Mouse (Mus musculus): ENCODE measurements around the gene Rrp36. TPM values are rescaled to one million over a fixed set of nuclear protein-coding genes. Genes with fewer than 3 reads are reported as not detected.

Gene Rrp36
- total RNA-seq, 1 experiment = 57.0 TPM

- TF ChIP-seq MAFK (IDR thresholded peaks at IDR 0.05; ENCODE audit: insufficient read depth, low read depth, low read length) = no peak
- TF ChIP-seq ZC3H11A (IDR thresholded peaks at IDR 0.05; ENCODE audit: borderline replicate concordance, low read depth, low read length) = no peak
- no peak for TF ChIP-seq HCFC1 (IDR thresholded peaks at IDR 0.05; ENCODE audit: borderline replicate concordance, insufficient read depth, low read length)
- no peak for TF ChIP-seq CHD2 (IDR thresholded peaks at IDR 0.05; ENCODE audit: low read depth, low read length)
- no peak for TF ChIP-seq ZNF384 (IDR thresholded peaks at IDR 0.05; ENCODE audit: low read depth, low read length)
- H3K36me3 ChIP-seq (ENCODE audit: control insufficient read depth, insufficient read depth, low read length, poor library complexity, severe bottlenecking) = peaks cover 31% of the 10 kb centered on the region; the same call in 1 of the 2 replicates
- H3K9ac ChIP-seq (ENCODE audit: insufficient read depth, low read depth, low read length, poor library complexity, severe bottlenecking) = peak overlapping the region; percentile 63; the same call in 1 of the 2 replicates
- in situ Hi-C loops (cut with MboI; ENCODE audit: low sequenced_read_pairs in 2 of 2, unreplicated experiment in 2 of 2) = no loop called here
- no peak overlapping the region for H3K27ac ChIP-seq (ENCODE audit: insufficient read depth, low read depth, low read length, poor library complexity, severe bottlenecking)
- peak overlapping the region in 1 of 2 experiments; percentile 67; a peak in 1 of 4 replicates for H3K4me3 ChIP-seq (ENCODE audit: insufficient read depth in 1 of 2, low read depth in 1 of 2, low read length in 2 of 2, poor library complexity in 1 of 2, severe bottlenecking in 1 of 2)
- peaks cover 8 to 13% of the 10 kb centered on the region in 2 experiments; a peak in 3 of 4 replicates for H3K4me1 ChIP-seq (ENCODE audit: control insufficient read depth in 2 of 2, insufficient read depth in 2 of 2, low read length in 2 of 2, poor library complexity in 1 of 2)
- DNase-seq (ENCODE audit: low read depth, low spot score) = no peak
- no peaks in the 10 kb centered on the region for H3K9me3 ChIP-seq (ENCODE audit: control insufficient read depth, insufficient read depth, low read depth, low read length)
Observed at GRCm38 (mm10) chr17:46651755-46652547, 22.2 kb downstream of the Rrp36 start.

- DNase-seq (ENCODE audit: low read depth, low spot score) = no peak
- Histone ChIP-seq H3K27ac (ENCODE audit: insufficient read depth, low read depth, low read length, poor library complexity, severe bottlenecking) (no peak overlapping the region), H3K4me3 (ENCODE audit: insufficient read depth in 1 of 2, low read depth in 1 of 2, low read length in 2 of 2, poor library complexity in 1 of 2, severe bottlenecking in 1 of 2) (peak overlapping the region; percentile 67 to 82), H3K9me3 (ENCODE audit: control insufficient read depth, insufficient read depth, low read depth, low read length) (no peaks in the 10 kb centered on the region), H3K36me3 (ENCODE audit: control insufficient read depth, insufficient read depth, low read length, poor library complexity, severe bottlenecking) (peaks cover 30% of the 10 kb centered on the region; the same call in 1 of the 2 replicates), H3K9ac (ENCODE audit: insufficient read depth, low read depth, low read length, poor library complexity, severe bottlenecking) (peak overlapping the region; percentile 63), H3K4me1 (ENCODE audit: control insufficient read depth in 2 of 2, insufficient read depth in 2 of 2, low read length in 2 of 2, poor library complexity in 1 of 2) (peaks cover 10 to 15% of the 10 kb centered on the region in 2 experiments; a peak in 3 of 4 replicates)
- no peak for TF ChIP-seq HCFC1 (IDR thresholded peaks at IDR 0.05; ENCODE audit: borderline replicate concordance, insufficient read depth, low read length)
- no peak for TF ChIP-seq CHD2 (IDR thresholded peaks at IDR 0.05; ENCODE audit: low read depth, low read length)
- TF ChIP-seq ZNF384 (IDR thresholded peaks at IDR 0.05; ENCODE audit: low read depth, low read length) = no peak
- TF ChIP-seq MAFK (IDR thresholded peaks at IDR 0.05; ENCODE audit: insufficient read depth, low read depth, low read length) = no peak
- TF ChIP-seq ZC3H11A (IDR thresholded peaks at IDR 0.05; ENCODE audit: borderline replicate concordance, low read depth, low read length) = no peak
- in situ Hi-C loops (cut with MboI; ENCODE audit: low sequenced_read_pairs in 2 of 2, unreplicated experiment in 2 of 2) = no loop called here
Observed at GRCm38 (mm10) chr17:46651292-46651691, 22.9 kb downstream of the Rrp36 start.

GRCm38 (mm10) chr17:46650232-46651031, 23.7 kb downstream of the Rrp36 start, which contains the start of gene Cul7:
TSS of gene Cul7 (plus strand) at chr17:46650337.
- H3K9me3 ChIP-seq (ENCODE audit: control insufficient read depth, insufficient read depth, low read depth, low read length) = no peaks in the 10 kb centered on the region
- TF ChIP-seq MAFK (IDR thresholded peaks at IDR 0.05; ENCODE audit: insufficient read depth, low read depth, low read length) (no peak), ZNF384 (IDR thresholded peaks at IDR 0.05; ENCODE audit: low read depth, low read length) (no peak), HCFC1 (IDR thresholded peaks at IDR 0.05; ENCODE audit: borderline replicate concordance, insufficient read depth, low read length) (no peak)
- peak within 1 kb of the TSS; percentile 63 for H3K9ac ChIP-seq (ENCODE audit: insufficient read depth, low read depth, low read length, poor library complexity, severe bottlenecking)
- H3K4me3 ChIP-seq (ENCODE audit: insufficient read depth in 1 of 2, low read depth in 1 of 2, low read length in 2 of 2, poor library complexity in 1 of 2, severe bottlenecking in 1 of 2) = peak within 1 kb of the TSS; percentile 67 to 82
- in situ Hi-C loops (cut with MboI; ENCODE audit: low sequenced_read_pairs in 2 of 2, unreplicated experiment in 2 of 2) = no loop called here
- peak; percentile 86 for DNase-seq (ENCODE audit: low read depth, low spot score)
- peak within 1 kb of the TSS; percentile 33 for H3K27ac ChIP-seq (ENCODE audit: insufficient read depth, low read depth, low read length, poor library complexity, severe bottlenecking)
- H3K4me1 ChIP-seq (ENCODE audit: control insufficient read depth in 2 of 2, insufficient read depth in 2 of 2, low read length in 2 of 2, poor library complexity in 1 of 2) = peaks cover 10 to 15% of the 10 kb centered on the region in 2 experiments; a peak in 3 of 4 replicates
- H3K36me3 ChIP-seq (ENCODE audit: control insufficient read depth, insufficient read depth, low read length, poor library complexity, severe bottlenecking) = peaks cover 27% of the 10 kb centered on the region; the same call in 1 of the 2 replicates

- H3K27ac ChIP-seq (ENCODE audit: insufficient read depth, low read depth, low read length, poor library complexity, severe bottlenecking) = peak overlapping the region; percentile 33
- peaks cover 27% of the 10 kb centered on the region; the same call in 1 of the 2 replicates for H3K36me3 ChIP-seq (ENCODE audit: control insufficient read depth, insufficient read depth, low read length, poor library complexity, severe bottlenecking)
- peaks cover 10 to 15% of the 10 kb centered on the region in 2 experiments; a peak in 3 of 4 replicates for H3K4me1 ChIP-seq (ENCODE audit: control insufficient read depth in 2 of 2, insufficient read depth in 2 of 2, low read length in 2 of 2, poor library complexity in 1 of 2)
- in situ Hi-C loops (cut with MboI; ENCODE audit: low sequenced_read_pairs in 2 of 2, unreplicated experiment in 2 of 2) = no loop called here
- peak overlapping the region; percentile 67 to 82 for H3K4me3 ChIP-seq (ENCODE audit: insufficient read depth in 1 of 2, low read depth in 1 of 2, low read length in 2 of 2, poor library complexity in 1 of 2, severe bottlenecking in 1 of 2)
- no peaks in the 10 kb centered on the region for H3K9me3 ChIP-seq (ENCODE audit: control insufficient read depth, insufficient read depth, low read depth, low read length)
- TF ChIP-seq ZNF384 (IDR thresholded peaks at IDR 0.05; ENCODE audit: low read depth, low read length) (no peak), ZC3H11A (IDR thresholded peaks at IDR 0.05; ENCODE audit: borderline replicate concordance, low read depth, low read length) (no peak)
- peak overlapping the region; percentile 63; the same call in 1 of the 2 replicates for H3K9ac ChIP-seq (ENCODE audit: insufficient read depth, low read depth, low read length, poor library complexity, severe bottlenecking)
- DNase-seq (ENCODE audit: low read depth, low spot score) = no peak
Observed at GRCm38 (mm10) chr17:46649811-46650210, 24.3 kb downstream of the Rrp36 start.

All from ES-E14 (cell line).